Mouse (Mus musculus) spleen, postnatal 36 days (tissue): ENCODE results near the gene Washc4.

Source experiments
- DNase-seq, 2 experiments: peaks; one replicate each; pipeline ENCODE4 v3.0.0; 2022; ENCODE audit warnings: low spot score in 2 of 2, mixed read lengths in 1 of 2

Gene Washc4

DNA sequence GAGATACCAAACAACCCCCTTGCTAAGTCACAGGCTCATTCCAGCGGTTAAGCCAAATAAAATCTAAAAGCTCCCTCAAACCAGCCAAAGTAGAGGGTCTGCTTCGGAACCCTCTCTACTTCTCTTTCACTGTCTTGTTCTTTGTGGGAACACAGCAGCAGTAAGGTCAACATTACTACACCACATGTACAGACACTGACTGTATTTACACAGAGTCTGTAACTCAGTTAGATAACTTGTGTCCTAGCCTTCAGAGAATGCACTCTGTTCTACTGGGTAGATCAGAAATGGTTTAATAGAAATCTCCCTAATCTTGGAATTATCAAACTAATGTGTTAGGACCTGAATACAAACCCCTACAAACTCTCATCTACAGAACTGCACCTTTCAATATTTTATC, 92.6 kb downstream of the Washc4 start:
- DNase-seq, result no peak

DNA sequence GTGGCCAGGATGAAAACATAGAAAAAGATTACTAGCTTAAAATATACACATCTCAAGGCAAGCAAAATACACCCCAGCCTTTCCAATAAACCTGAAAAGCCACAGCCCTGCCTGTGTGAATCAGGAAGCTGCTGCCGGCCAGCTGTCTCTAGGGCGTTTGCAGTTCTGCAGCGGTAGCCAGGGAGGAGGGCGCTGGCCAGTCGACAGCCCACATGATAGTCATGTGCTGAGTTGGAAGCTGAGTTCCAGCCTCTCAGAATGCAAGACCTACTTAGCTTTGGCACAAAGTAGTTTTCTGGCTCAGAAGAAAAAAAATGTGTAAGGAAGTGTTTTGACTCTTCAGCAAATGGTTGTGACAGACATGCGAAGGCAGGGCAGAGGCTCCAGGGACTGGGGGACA, 93.7 kb downstream of the Washc4 start:
- peak; percentile 17 to 30 for DNase-seq

DNA sequence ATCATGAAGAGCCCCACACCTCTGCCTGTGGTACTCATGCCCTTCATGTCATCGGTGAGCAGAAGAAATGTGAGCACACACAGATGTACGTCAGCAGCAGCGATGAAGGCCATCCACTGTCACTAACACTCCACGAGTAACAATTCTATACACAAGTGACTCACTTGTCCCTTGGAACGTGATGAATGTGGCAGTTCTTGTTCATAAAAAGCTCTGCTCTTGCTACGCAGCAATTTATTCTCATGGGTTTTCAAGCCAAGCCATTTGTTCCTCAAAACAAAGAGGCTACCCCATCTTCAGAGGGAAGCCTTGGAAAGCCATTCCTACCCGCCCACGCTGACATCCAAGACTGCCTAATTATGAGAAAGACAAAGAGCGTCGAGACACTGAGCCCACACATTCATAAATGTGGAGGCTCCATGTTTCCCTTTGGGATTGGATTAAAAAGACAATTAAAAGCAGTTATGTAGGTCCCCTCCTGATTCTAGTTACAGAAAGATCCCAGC, 96.4 kb downstream of the Washc4 start:
- DNase-seq, result no peak

DNA sequence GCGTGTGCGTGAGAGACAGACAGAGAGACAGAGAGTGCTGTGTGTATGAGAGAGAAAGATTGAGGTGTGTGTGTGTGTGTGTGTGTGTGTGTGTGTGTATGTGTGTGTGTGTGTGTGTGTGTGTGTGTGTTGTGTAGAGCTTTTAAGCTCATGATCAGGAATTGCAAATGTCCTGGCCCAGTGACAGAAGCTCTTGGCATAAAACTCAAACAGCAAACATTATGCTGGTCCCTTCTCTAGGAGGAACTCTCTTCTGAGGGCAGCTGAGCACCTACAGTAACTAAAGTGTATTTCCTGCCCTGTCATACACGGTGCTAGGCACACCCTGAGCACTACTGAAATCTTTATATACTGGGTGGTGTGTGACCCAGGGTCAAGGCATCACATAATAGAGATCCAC, 98.1 kb downstream of the Washc4 start:
- no peak for DNase-seq

DNA sequence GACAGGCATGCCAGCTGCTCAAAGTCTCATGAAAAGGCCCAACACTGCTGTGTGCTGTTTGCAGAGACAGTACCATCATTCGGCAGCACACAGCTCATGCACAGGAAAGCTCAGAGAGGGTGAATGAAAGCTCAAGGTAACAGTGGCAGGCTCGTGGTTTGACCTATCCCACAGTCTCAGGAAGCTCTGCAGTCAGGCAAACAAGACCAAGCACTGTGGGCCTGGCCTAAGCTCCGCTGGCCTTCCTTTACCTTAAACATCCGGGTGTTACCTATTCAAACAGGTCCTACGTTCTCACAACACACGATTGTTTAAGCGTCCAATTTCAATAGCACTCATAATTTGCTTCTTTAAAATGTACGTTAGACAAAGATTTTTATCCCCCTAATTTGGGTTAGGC, 100.6 kb downstream of the Washc4 start:
- DNase-seq, result no peak

DNA sequence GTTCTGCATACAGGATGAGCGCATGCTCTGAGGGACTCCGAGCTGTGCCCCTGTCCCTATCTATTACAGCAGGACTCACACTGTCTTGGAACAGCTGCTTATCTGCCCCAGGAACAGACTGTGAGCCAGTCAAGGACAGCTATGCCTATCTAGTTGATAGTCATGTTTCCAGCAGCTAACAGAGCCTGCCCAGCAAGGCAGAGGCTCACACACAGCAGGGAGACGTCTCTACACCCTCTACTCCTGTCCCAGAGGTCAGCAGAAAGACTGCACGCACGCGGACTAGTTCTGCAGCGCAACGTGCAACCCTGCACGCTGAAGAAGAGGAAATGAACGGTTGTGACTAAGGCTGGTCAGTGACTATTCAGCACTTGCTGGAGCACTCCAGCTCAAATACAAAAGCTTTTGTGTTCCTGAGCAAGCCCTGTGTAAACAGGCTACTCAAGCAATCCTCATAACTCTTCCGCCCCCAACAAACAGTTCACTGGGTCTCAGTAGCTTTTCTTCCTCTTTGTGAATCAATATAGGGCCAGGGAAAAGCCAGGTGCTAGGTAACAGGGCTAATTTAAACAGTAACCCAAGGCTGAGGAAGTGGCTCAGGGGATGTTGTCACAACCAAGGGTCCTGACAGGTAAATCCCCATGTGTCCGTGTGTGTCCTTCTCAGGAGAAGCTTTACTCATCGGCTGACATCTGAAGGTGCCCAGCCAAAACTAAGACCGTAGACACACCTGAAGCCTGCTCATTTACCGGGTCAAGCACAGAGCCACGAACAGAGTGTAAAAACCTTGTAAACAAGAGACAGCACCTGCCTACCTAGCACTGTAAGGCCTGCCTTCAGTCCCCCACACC, 101.5 kb downstream of the Washc4 start:
- DNase-seq, result peak; percentile 14 to 25

DNA sequence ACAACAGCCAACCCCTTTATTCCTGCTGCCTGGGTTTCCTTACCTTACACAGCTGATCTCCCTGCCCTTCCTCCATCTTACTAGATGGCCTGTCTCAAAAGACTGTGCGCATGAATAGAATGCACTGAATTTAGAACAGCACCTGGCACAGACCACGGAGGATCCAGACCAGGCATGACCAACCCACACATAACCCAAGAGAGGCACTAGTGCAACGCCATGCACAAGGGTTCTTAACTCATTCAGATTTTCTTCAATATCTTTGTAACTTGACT, 102.1 kb downstream of the Washc4 start:
- no peak for DNase-seq
